Mouse (Mus musculus): ENCODE data around the gene Nf1. TPM values are rescaled to one million over a fixed set of nuclear protein-coding genes. Genes with fewer than 3 reads are reported as not detected.

Nf1 gene
- polyA plus RNA-seq, 1 experiment from 2014 or later: 6.6 TPM

GRCm38 (mm10) chr11:79529226-79529625 lies 189.7 kb downstream of the Nf1 start:
- H3K9ac ChIP-seq (replicated peaks; ENCODE audit: low read length): no peak overlapping the region
- H3K4me1 ChIP-seq (ENCODE audit: insufficient read depth, low read length): 0 out of 2 replicates have a peak, but pooled peaks cover 3% of the 10 kb centered on the region
- H3K4me3 ChIP-seq (ENCODE audit: low read length): no peak overlapping the region
- 94% methylated on average over 6 of the region's 6 CpGs for WGBS
- no peak overlapping the region for H3K4me2 ChIP-seq (replicated peaks; ENCODE audit: low read depth, low read length)
- no peaks in the 10 kb centered on the region for H3K27me3 ChIP-seq (ENCODE audit: insufficient read depth, low read length)
- H3K27ac ChIP-seq (ENCODE audit: low read length): no peak overlapping the region
- no peaks in the 10 kb centered on the region for H3K9me3 ChIP-seq (ENCODE audit: low read length)
- no peaks in the 10 kb centered on the region for H3K36me3 ChIP-seq (ENCODE audit: insufficient read depth, low read length)
- no peak for ATAC-seq (ENCODE audit: low FRiP score, low TSS enrichment)

GRCm38 (mm10) chr11:79529736-79530135 lies 190.2 kb downstream of the Nf1 start:
- 0 out of 2 replicates have a peak, but pooled peaks cover 2% of the 10 kb centered on the region for H3K4me1 ChIP-seq (ENCODE audit: insufficient read depth, low read length)
- H3K9ac ChIP-seq (replicated peaks; ENCODE audit: low read length): no peak overlapping the region
- no peak overlapping the region for H3K4me2 ChIP-seq (replicated peaks; ENCODE audit: low read depth, low read length)
- no peak for ATAC-seq (ENCODE audit: low FRiP score, low TSS enrichment)
- H3K27ac ChIP-seq (ENCODE audit: low read length): no peak overlapping the region
- H3K4me3 ChIP-seq (ENCODE audit: low read length): no peak overlapping the region
- no peaks in the 10 kb centered on the region for H3K9me3 ChIP-seq (ENCODE audit: low read length)
- H3K27me3 ChIP-seq (ENCODE audit: insufficient read depth, low read length): no peaks in the 10 kb centered on the region
- 94% methylated on average over 2 of the region's 2 CpGs for WGBS
- no peaks in the 10 kb centered on the region for H3K36me3 ChIP-seq (ENCODE audit: insufficient read depth, low read length)

DNA sequence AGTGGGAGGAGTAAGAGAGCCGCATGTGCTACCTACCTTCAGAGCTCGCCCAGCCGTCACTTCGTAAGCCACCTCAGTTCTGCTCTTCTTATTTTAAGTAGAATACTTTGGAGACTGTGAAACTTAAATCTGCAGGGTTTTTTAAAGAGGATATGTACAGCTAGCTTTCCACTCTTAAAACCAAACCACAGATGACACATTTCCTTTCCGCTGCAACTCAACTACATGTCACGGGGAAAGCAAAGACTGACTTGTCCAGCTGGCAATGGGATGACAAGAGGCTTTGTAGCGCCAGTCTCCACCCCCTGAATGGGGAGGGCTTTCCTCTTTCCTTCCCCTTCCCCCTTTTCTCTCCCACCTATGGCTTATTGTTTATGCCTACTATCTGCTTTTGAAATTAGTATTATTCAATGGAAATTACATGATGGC lies 190.9 kb downstream of the Nf1 start, which contains the start of the genes Evi2 and Evi2a:
TSS of gene Evi2 (minus strand) at position 257 of the 429 bp plus-strand sequence.
TSS of gene Evi2a (minus strand) at position 277 of the 429 bp plus-strand sequence.
- no peaks in the 10 kb centered on the region for H3K36me3 ChIP-seq (ENCODE audit: insufficient read depth, low read length)
- no peaks in the 10 kb centered on the region for H3K9me3 ChIP-seq (ENCODE audit: low read length)
- H3K4me1 ChIP-seq (ENCODE audit: insufficient read depth, low read length): 0 out of 2 replicates have a peak, but pooled peaks cover 2% of the 10 kb centered on the region
- 88% methylated on average over 7 of the region's 7 CpGs for WGBS
- no peak within 1 kb of the TSS for H3K9ac ChIP-seq (replicated peaks; ENCODE audit: low read length)
- no peak within 1 kb of the TSS for H3K4me3 ChIP-seq (ENCODE audit: low read length)
- no peak for ATAC-seq (ENCODE audit: low FRiP score, low TSS enrichment)
- H3K4me2 ChIP-seq (replicated peaks; ENCODE audit: low read depth, low read length): no peak within 1 kb of the TSS
- no peak within 1 kb of the TSS for H3K27ac ChIP-seq (ENCODE audit: low read length)
- H3K27me3 ChIP-seq (ENCODE audit: insufficient read depth, low read length): no peaks in the 10 kb centered on the region

DNA sequence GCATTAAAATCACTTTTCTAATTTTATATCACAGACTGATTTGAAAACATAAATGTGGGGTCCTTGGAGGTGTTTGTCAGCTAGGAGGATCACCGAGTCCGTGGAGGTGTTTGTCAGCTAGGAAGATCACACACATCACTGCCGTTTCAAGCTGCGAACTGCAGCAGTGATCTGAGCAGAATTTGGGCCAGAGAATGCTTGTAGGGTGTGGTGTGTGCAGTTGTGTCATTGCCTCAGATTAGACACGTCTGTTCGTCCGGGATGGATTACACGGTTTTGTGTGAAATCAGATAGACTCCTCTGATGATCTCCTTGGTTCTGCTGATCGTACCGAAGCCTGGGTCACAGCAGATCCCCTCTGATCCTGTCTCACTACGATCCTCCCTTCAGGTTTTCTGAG lies 191.3 kb downstream of the Nf1 start:
- H3K9me3 ChIP-seq (ENCODE audit: low read length): no peaks in the 10 kb centered on the region
- 0 out of 2 replicates have a peak, but pooled peaks cover 2% of the 10 kb centered on the region for H3K4me1 ChIP-seq (ENCODE audit: insufficient read depth, low read length)
- H3K9ac ChIP-seq (replicated peaks; ENCODE audit: low read length): no peak overlapping the region
- H3K4me2 ChIP-seq (replicated peaks; ENCODE audit: low read depth, low read length): no peak overlapping the region
- no peak overlapping the region for H3K4me3 ChIP-seq (ENCODE audit: low read length)
- H3K27me3 ChIP-seq (ENCODE audit: insufficient read depth, low read length): no peaks in the 10 kb centered on the region
- no peak for ATAC-seq (ENCODE audit: low FRiP score, low TSS enrichment)
- 0 out of 2 replicates have a peak, but pooled peaks cover under 1% of the 10 kb centered on the region for H3K36me3 ChIP-seq (ENCODE audit: insufficient read depth, low read length)
- no peak overlapping the region for H3K27ac ChIP-seq (ENCODE audit: low read length)
- WGBS: 87% methylated on average over 11 of the region's 11 CpGs

- no peak for ATAC-seq (ENCODE audit: low FRiP score, low TSS enrichment)
- H3K4me3 ChIP-seq (ENCODE audit: low read length): no peak overlapping the region
- no peak overlapping the region for H3K27ac ChIP-seq (ENCODE audit: low read length)
- no peaks in the 10 kb centered on the region for H3K27me3 ChIP-seq (ENCODE audit: insufficient read depth, low read length)
- H3K9me3 ChIP-seq (ENCODE audit: low read length): no peaks in the 10 kb centered on the region
- H3K4me1 ChIP-seq (ENCODE audit: insufficient read depth, low read length): no peaks in the 10 kb centered on the region
- H3K4me2 ChIP-seq (replicated peaks; ENCODE audit: low read depth, low read length): no peak overlapping the region
- H3K9ac ChIP-seq (replicated peaks; ENCODE audit: low read length): no peak overlapping the region
- 0 out of 2 replicates have a peak, but pooled peaks cover 5% of the 10 kb centered on the region for H3K36me3 ChIP-seq (ENCODE audit: insufficient read depth, low read length)
- WGBS: 92% methylated on average over 4 of the region's 4 CpGs
Observed at GRCm38 (mm10) chr11:79531485-79531884, 192.0 kb downstream of the Nf1 start.

DNA sequence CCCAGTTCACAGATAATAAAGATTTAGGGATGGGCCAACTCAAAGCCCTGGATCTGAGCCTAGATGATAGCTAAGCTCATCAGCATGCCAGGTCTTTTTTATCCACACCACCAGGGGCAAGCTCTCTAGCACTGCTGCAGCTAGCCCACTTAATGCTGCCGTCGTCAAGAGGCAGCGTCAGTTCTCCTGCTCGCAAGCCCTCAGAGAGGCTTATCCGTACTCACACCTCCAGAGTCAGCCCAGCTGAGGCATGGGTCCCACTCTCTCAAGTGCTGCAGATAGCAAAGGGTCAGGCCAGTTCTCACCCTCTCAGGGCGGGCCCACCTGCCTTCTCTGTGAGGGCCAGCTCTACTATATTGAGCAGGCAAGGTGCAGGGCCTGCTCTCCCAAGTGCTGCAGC lies 193.8 kb downstream of the Nf1 start:
- Histone ChIP-seq H3K36me3 (ENCODE audit: insufficient read depth, low read length) (peaks cover 16% of the 10 kb centered on the region; the same call in 1 of the 2 replicates), H3K27ac (ENCODE audit: low read length) (no peak overlapping the region), H3K9ac (replicated peaks; ENCODE audit: low read length) (no peak overlapping the region), H3K4me3 (ENCODE audit: low read length) (no peak overlapping the region), H3K4me2 (replicated peaks; ENCODE audit: low read depth, low read length) (no peak overlapping the region), H3K4me1 (ENCODE audit: insufficient read depth, low read length) (no peaks in the 10 kb centered on the region), H3K27me3 (ENCODE audit: insufficient read depth, low read length) (no peaks in the 10 kb centered on the region), H3K9me3 (ENCODE audit: low read length) (no peaks in the 10 kb centered on the region)
- ATAC-seq (ENCODE audit: low FRiP score, low TSS enrichment): no peak
- 85% methylated on average over 6 of the region's 6 CpGs for WGBS

- peak; percentile 27; the same call in 1 of the 2 replicates for ATAC-seq (ENCODE audit: low FRiP score, low TSS enrichment)
- Histone ChIP-seq H3K4me3 (ENCODE audit: low read length) (no peak overlapping the region), H3K27ac (ENCODE audit: low read length) (no peak overlapping the region), H3K4me2 (replicated peaks; ENCODE audit: low read depth, low read length) (no peak overlapping the region), H3K4me1 (ENCODE audit: insufficient read depth, low read length) (no peaks in the 10 kb centered on the region), H3K9me3 (ENCODE audit: low read length) (no peaks in the 10 kb centered on the region), H3K9ac (replicated peaks; ENCODE audit: low read length) (no peak overlapping the region), H3K36me3 (ENCODE audit: insufficient read depth, low read length) (peaks cover 16% of the 10 kb centered on the region; the same call in 1 of the 2 replicates), H3K27me3 (ENCODE audit: insufficient read depth, low read length) (no peaks in the 10 kb centered on the region)
- WGBS: 80% methylated on average over 8 of the region's 8 CpGs
Observed at GRCm38 (mm10) chr11:79533950-79534690, 194.6 kb downstream of the Nf1 start.

GRCm38 (mm10) chr11:79535554-79535953 lies 196.1 kb downstream of the Nf1 start:
- H3K4me3 ChIP-seq (ENCODE audit: low read length): no peak overlapping the region
- H3K27ac ChIP-seq (ENCODE audit: low read length): no peak overlapping the region
- H3K9me3 ChIP-seq (ENCODE audit: low read length): no peaks in the 10 kb centered on the region
- no peaks in the 10 kb centered on the region for H3K4me1 ChIP-seq (ENCODE audit: insufficient read depth, low read length)
- no peak overlapping the region for H3K9ac ChIP-seq (replicated peaks; ENCODE audit: low read length)
- no peaks in the 10 kb centered on the region for H3K27me3 ChIP-seq (ENCODE audit: insufficient read depth, low read length)
- H3K4me2 ChIP-seq (replicated peaks; ENCODE audit: low read depth, low read length): no peak overlapping the region
- H3K36me3 ChIP-seq (ENCODE audit: insufficient read depth, low read length): peaks cover 16% of the 10 kb centered on the region; the same call in 1 of the 2 replicates
- no peak for ATAC-seq (ENCODE audit: low FRiP score, low TSS enrichment)
- WGBS: 92% methylated on average over 4 of the region's 4 CpGs

DNA sequence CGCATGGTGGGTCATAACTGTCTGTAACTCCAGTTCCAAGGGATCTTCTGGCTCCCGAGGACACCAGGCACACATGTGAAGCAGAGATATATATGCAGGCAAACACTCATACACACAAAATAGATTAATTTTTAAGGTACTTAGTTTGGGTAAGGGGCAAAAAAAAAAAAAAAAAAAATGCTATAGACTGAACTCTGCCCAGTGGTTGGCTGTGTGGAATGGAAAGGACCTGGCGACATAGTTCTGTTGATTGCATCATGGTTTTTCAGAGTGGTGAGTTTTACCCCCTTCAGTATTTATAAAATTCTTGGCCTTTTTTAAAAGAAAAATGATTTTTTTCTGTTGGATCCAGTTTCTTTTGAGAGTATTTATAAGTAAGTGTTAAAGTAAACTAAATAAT lies 196.8 kb downstream of the Nf1 start:
- no peaks in the 10 kb centered on the region for H3K9me3 ChIP-seq (ENCODE audit: low read length)
- H3K4me1 ChIP-seq (ENCODE audit: insufficient read depth, low read length): no peaks in the 10 kb centered on the region
- no peak overlapping the region for H3K9ac ChIP-seq (replicated peaks; ENCODE audit: low read length)
- WGBS: 94% methylated on average over 3 of the region's 3 CpGs
- no peaks in the 10 kb centered on the region for H3K27me3 ChIP-seq (ENCODE audit: insufficient read depth, low read length)
- no peak overlapping the region for H3K27ac ChIP-seq (ENCODE audit: low read length)
- no peak overlapping the region for H3K4me2 ChIP-seq (replicated peaks; ENCODE audit: low read depth, low read length)
- H3K4me3 ChIP-seq (ENCODE audit: low read length): no peak overlapping the region
- no peak for ATAC-seq (ENCODE audit: low FRiP score, low TSS enrichment)
- H3K36me3 ChIP-seq (ENCODE audit: insufficient read depth, low read length): peaks cover 16% of the 10 kb centered on the region

DNA sequence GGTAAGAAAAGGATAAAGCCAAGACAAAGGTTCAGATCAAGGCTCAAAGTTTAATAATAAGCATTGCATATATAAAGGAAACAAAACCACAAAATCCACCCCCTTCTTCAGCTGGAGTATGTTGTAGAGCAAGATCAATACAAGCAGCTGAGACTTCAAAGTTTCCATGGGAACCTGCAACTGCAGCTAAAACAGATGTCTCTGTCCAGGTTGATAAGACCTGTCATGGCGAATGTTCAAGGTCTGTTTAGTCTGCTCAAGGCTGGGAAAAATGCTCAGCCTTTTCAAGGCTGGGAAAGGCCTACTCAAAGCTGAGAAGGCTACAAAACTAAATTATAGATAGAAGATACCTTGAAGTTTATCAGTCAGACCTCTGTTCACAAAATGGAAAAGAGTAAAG lies 213.1 kb downstream of the Nf1 start:
- no peak for ATAC-seq (ENCODE audit: low FRiP score, low TSS enrichment)
- no peak overlapping the region; the same call in 1 of the 2 replicates for H3K9ac ChIP-seq (replicated peaks; ENCODE audit: low read length)
- H3K4me1 ChIP-seq (ENCODE audit: insufficient read depth, low read length): no peaks in the 10 kb centered on the region
- H3K4me3 ChIP-seq (ENCODE audit: low read length): no peak overlapping the region
- H3K9me3 ChIP-seq (ENCODE audit: low read length): no peaks in the 10 kb centered on the region
- 97% methylated on average over 1 of the region's 1 CpGs for WGBS
- H3K27me3 ChIP-seq (ENCODE audit: insufficient read depth, low read length): no peaks in the 10 kb centered on the region
- peaks cover 51% of the 10 kb centered on the region for H3K36me3 ChIP-seq (ENCODE audit: insufficient read depth, low read length)
- H3K4me2 ChIP-seq (replicated peaks; ENCODE audit: low read depth, low read length): no peak overlapping the region
- no peak overlapping the region for H3K27ac ChIP-seq (ENCODE audit: low read length)
